Mouse (Mus musculus) liver, postnatal 0 days (tissue): ENCODE data around the gene Slc30a4.

Experiments
- CTCF ChIP-seq: sonication (generic); IDR thresholded peaks from 2 replicates; pipeline ENCODE4 v1.5.1; 2016; ENCODE audit warnings: antibody characterized with exemption, low read depth
- EP300 ChIP-seq: IDR thresholded peaks from 2 replicates; pipeline ENCODE4 v1.6.1; 2016; ENCODE audit warnings: antibody characterized with exemption, low read depth, mild to moderate bottlenecking

- TF ChIP-seq EP300 (no peak), CTCF (no peak)
These were observed 13.9 kb upstream of the Slc30a4 start for GRCm38 (mm10) chr2:122716301-122716842.
